Mouse (Mus musculus) embryonic stem cell, embryonic (primary cell): ENCODE results near the gene Sh3d21.

Experiments
- CTCF ChIA-PET, 4 experiments: fragments of 300-600 bp in 2 of 4; fragments of 350-600 bp in 2 of 4; sonication (Branson Sonifier 250); formaldehyde crosslinking; loops; one replicate each; lab custom pipeline; 2022; ENCODE audit warnings: inconsistent platforms in 2 of 4; lab: Charles Lee
- POLR2A ChIA-PET, 4 experiments: fragments of 300-600 bp in 2 of 4; fragments of 350-600 bp in 2 of 4; sonication (Branson Sonifier 250); formaldehyde crosslinking; loops; one replicate each; lab custom pipeline; 2022; ENCODE audit warnings: antibody characterized with exemption in 4 of 4, inconsistent platforms in 1 of 4; lab: Charles Lee

Sh3d21 gene

GRCm38 (mm10) chr4:126141021-126141420 is 22.3 kb downstream of the Sh3d21 start:
- CTCF ChIA-PET = interaction anchor here in 1 of 4 experiments (0.5 kb wide), 1 partner anchor 151 kb away, joined by 4 read pairs; no protein-coding TSS in a partner anchor
- POLR2A ChIA-PET = interaction anchor here in 1 of 4 experiments (0.5 to 1.5 kb wide), 2 partner anchors 72 to 402 kb away, joined by 3 to 4 read pairs; no protein-coding TSS in a partner anchor

- ChIA-PET POLR2A (interaction anchor here in 2 of 4 experiments (0.9 to 2.0 kb wide), 5 partner anchors 11 to 45 kb away, joined by 3 to 6 read pairs (median 3); no protein-coding TSS in a partner anchor), CTCF (interaction anchor here in 2 of 4 experiments (0.6 to 1.0 kb wide), 2 partner anchors 11 to 38 kb away, joined by 3 to 4 read pairs; no protein-coding TSS in a partner anchor)
Observed at GRCm38 (mm10) chr4:126137773-126138172, 25.5 kb downstream of the Sh3d21 start.

GRCm38 (mm10) chr4:126134639-126135038 is 28.7 kb downstream of the Sh3d21 start:
- CTCF ChIA-PET = no interaction called here

GRCm38 (mm10) chr4:126134236-126134635 is 29.1 kb downstream of the Sh3d21 start:
- ChIA-PET POLR2A (interaction anchor here in 1 of 4 experiments (1.5 kb wide), 1 partner anchor 15 kb away, joined by 4 read pairs; no protein-coding TSS in a partner anchor), CTCF (no interaction called here)

More at GRCm38 (mm10) chr4:126134639-126135038, 28.7 kb downstream of the Sh3d21 start:
- POLR2A ChIA-PET = interaction anchor here in 2 of 4 experiments (1.0 to 1.5 kb wide), 4 partner anchors 12 to 32 kb away, joined by 3 to 4 read pairs (median 3); no protein-coding TSS in a partner anchor

GRCm38 (mm10) chr4:126132636-126133264 is 30.5 kb downstream of the Sh3d21 start:
- ChIA-PET POLR2A (interaction anchor here in 3 of 4 experiments (0.6 to 1.1 kb wide), 3 partner anchors 10 to 80 kb away, joined by 3 to 8 read pairs (median 3); no protein-coding TSS in a partner anchor), CTCF (interaction anchor here in 3 of 4 experiments (0.6 to 1.3 kb wide), 4 partner anchors 17 to 49 kb away, joined by 3 to 9 read pairs (median 4); no protein-coding TSS in a partner anchor)

GRCm38 (mm10) chr4:126131290-126132121 is 31.8 kb downstream of the Sh3d21 start:
- ChIA-PET CTCF (interaction anchor here (0.6 to 2.0 kb wide), 8 partner anchors 15 to 412 kb away, joined by 3 to 9 read pairs (median 3); partner anchors contain the start of gene Eva1b (in 1 of the 4)), POLR2A (interaction anchor here in 2 of 4 experiments (0.8 to 2.4 kb wide), 4 partner anchors 18 to 72 kb away, joined by 3 to 11 read pairs (median 4); no protein-coding TSS in a partner anchor)

GRCm38 (mm10) chr4:126130502-126130901 is 32.8 kb downstream of the Sh3d21 start:
- POLR2A ChIA-PET = interaction anchor here in 2 of 4 experiments (0.9 to 2.4 kb wide), 4 partner anchors 9 to 73 kb away, joined by 3 to 11 read pairs (median 4); no protein-coding TSS in a partner anchor
- CTCF ChIA-PET = interaction anchor here in 2 of 4 experiments (0.9 to 2.0 kb wide), 5 partner anchors 16 to 179 kb away, joined by 3 to 4 read pairs (median 3); partner anchors contain the start of gene Eva1b (in 1 of the 2)

GRCm38 (mm10) chr4:126123309-126124040 is 39.8 kb downstream of the Sh3d21 start:
- CTCF ChIA-PET = interaction anchor here in 2 of 4 experiments (0.7 to 1.1 kb wide), 2 partner anchors 30 to 39 kb away, joined by 3 to 4 read pairs; no protein-coding TSS in a partner anchor
- POLR2A ChIA-PET = interaction anchor here in 3 of 4 experiments (0.7 to 1.9 kb wide), 6 partner anchors 10 to 77 kb away, joined by 3 to 5 read pairs (median 3); partner anchors contain the start of genes Mrps15 (in 2 of the 3), Lsm10 (in 1 of the 3) and Stk40 (in 1 of the 3)

GRCm38 (mm10) chr4:126120506-126120905 is 42.8 kb downstream of the Sh3d21 start:
- ChIA-PET POLR2A (interaction anchor here in 2 of 4 experiments (0.9 to 2.2 kb wide), 3 partner anchors 9 to 11 kb away, joined by 3 to 6 read pairs (median 4); no protein-coding TSS in a partner anchor), CTCF (no interaction called here)

- ChIA-PET POLR2A (interaction anchor here in 2 of 4 experiments (0.9 to 2.2 kb wide), 2 partner anchors 8 to 9 kb away, joined by 3 to 6 read pairs; no protein-coding TSS in a partner anchor), CTCF (no interaction called here)
Observed at GRCm38 (mm10) chr4:126120052-126120451, 43.2 kb downstream of the Sh3d21 start.

- POLR2A ChIA-PET = interaction anchor here in 1 of 4 experiments (1.6 to 2.6 kb wide), 3 partner anchors 13 to 32 kb away, joined by 4 to 6 read pairs (median 5); no protein-coding TSS in a partner anchor
Observed at GRCm38 (mm10) chr4:126119051-126119450, 44.2 kb downstream of the Sh3d21 start.

GRCm38 (mm10) chr4:126118651-126119050 is 44.6 kb downstream of the Sh3d21 start:
- CTCF ChIA-PET = interaction anchor here in 2 of 4 experiments (0.7 to 1.0 kb wide), 2 partner anchors 32 to 34 kb away, joined by 3 to 4 read pairs; no protein-coding TSS in a partner anchor
- POLR2A ChIA-PET = interaction anchor here in 2 of 4 experiments (1.0 to 2.6 kb wide), 5 partner anchors 11 to 32 kb away, joined by 4 to 6 read pairs (median 5); no protein-coding TSS in a partner anchor

More at GRCm38 (mm10) chr4:126119051-126119450, 44.2 kb downstream of the Sh3d21 start:
- CTCF ChIA-PET = interaction anchor here in 2 of 4 experiments (0.6 to 1.0 kb wide), 3 partner anchors 16 to 34 kb away, joined by 3 to 4 read pairs (median 4); partner anchors contain the start of gene Stk40 (in 1 of the 2)

- CTCF ChIA-PET = interaction anchor here in 2 of 4 experiments (0.5 to 1.1 kb wide), 2 partner anchors 10 to 31 kb away, joined by 3 to 6 read pairs; no protein-coding TSS in a partner anchor
- POLR2A ChIA-PET = interaction anchor here in 2 of 4 experiments (1.0 to 2.6 kb wide), 4 partner anchors 10 to 33 kb away, joined by 3 to 6 read pairs (median 4); no protein-coding TSS in a partner anchor
Observed at GRCm38 (mm10) chr4:126117116-126117515, 46.2 kb downstream of the Sh3d21 start.

- POLR2A ChIA-PET = interaction anchor here in 3 of 4 experiments (0.7 to 2.1 kb wide), 6 partner anchors 9 to 133 kb away, joined by 3 to 5 read pairs (median 4); partner anchors contain the start of gene Lsm10 (in 2 of the 3)
- CTCF ChIA-PET = interaction anchor here in 1 of 4 experiments (1.2 kb wide), 1 partner anchor 9 kb away, joined by 4 read pairs; no protein-coding TSS in a partner anchor
Observed at GRCm38 (mm10) chr4:126115871-126116521, 47.3 kb downstream of the Sh3d21 start.

GRCm38 (mm10) chr4:126115411-126115810 is 47.9 kb downstream of the Sh3d21 start:
- POLR2A ChIA-PET = interaction anchor here in 2 of 4 experiments (0.8 to 2.1 kb wide), 5 partner anchors 9 to 23 kb away, joined by 3 to 5 read pairs (median 4); partner anchors contain the start of gene Lsm10 (in 2 of the 2)
- CTCF ChIA-PET = interaction anchor here in 3 of 4 experiments (0.5 to 2.9 kb wide), 3 partner anchors 9 to 1873 kb away, joined by 4 to 21 read pairs (median 4); no protein-coding TSS in a partner anchor
